Mouse (Mus musculus): ENCODE measurements around the gene Cbr2. TPM values are rescaled to one million over a fixed set of nuclear protein-coding genes. Genes with fewer than 3 reads are reported as not detected.

Gene Cbr2
- polyA plus RNA-seq, 1 experiment from 2014 or later: 2.6 TPM

DNA sequence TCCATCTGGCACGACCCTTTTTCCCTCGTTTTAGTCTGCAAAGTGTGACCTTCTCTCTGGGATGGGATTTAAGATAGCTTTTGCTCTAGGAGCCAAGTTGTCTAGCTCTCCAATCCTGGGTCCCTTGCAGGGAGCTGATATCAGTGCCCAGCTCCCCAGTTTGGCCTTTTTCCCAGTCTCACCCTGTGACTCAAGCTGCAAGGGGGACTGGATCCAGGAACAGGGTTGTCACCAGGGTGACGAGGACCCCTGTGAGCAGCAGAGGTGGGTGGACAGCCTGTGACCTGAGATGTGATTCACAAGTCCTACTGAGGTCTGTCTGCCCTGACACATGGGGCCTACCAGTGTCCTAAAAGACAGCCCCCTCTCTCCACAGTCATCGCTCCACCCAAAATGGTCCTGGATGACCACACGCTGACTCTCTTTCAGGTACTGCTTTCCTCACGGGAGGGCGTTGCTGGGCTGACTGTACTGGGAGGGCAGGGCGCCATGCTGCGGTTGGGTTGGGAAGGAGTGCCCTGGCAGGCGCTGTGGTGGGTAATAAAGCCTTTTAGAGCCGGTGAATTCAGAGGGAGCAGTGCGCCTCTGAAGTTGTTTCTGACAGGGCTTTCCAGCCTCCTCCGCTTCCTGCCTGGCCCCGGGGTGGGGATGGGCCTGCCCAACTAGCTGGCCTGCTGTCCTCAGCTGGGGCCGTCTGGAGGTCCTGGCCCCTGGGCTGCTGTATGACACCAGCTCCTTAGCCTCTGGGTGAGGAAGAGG is 28.0 kb downstream of the Cbr2 start:
- peak; percentile 55 for DNase-seq (ENCODE audit: low spot score)
- WGBS: 33% methylated on average over 15 of the region's 15 CpGs
- Histone ChIP-seq H3K27ac (replicated peaks) (peak overlapping the region; percentile 87), H3K4me3 (peak overlapping the region; percentile 34), H3K4me1 (peaks cover 75% of the 10 kb centered on the region), H3K9me3 (no peaks in the 10 kb centered on the region), H3K27me3 (replicated peaks; ENCODE audit: low read depth, poor library complexity, severe bottlenecking) (0 out of 2 replicates have a peak, but pooled peaks cover 4% of the 10 kb centered on the region), H3K36me3 (replicated peaks) (peaks cover 60% of the 10 kb centered on the region)

DNA sequence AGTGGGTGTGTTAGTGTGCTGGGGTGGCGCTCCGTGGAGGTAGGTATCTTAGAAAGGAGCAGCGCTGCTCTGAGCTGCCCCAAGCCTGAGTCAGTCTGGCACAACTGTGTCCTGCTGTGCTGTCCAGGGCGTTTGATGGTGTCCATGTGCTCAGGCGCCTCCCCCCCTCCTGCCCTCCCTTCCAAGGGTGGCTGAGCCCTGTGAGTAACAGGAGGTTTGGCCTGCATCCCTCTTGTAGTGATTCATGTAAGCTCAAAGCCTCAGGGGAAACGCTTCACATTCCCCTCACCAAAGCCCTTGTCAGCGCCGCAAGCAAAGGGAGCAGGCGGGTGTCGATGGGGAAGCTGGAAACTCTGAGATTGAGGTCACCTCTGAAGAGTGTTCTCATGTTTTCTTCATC is 34.2 kb downstream of the Cbr2 start:
- DNase-seq (ENCODE audit: low spot score): no peak
- peaks cover 54% of the 10 kb centered on the region for H3K4me1 ChIP-seq
- WGBS: 64% methylated on average over 10 of the region's 10 CpGs
- no peak overlapping the region for H3K4me3 ChIP-seq
- H3K27me3 ChIP-seq (replicated peaks; ENCODE audit: low read depth, poor library complexity, severe bottlenecking): no peaks in the 10 kb centered on the region
- peaks cover 95% of the 10 kb centered on the region for H3K36me3 ChIP-seq (replicated peaks)
- peaks cover 3% of the 10 kb centered on the region; the same call in 1 of the 2 replicates for H3K9me3 ChIP-seq
- peak overlapping the region; percentile 40; the same call in 1 of the 2 replicates for H3K27ac ChIP-seq (replicated peaks)

DNA sequence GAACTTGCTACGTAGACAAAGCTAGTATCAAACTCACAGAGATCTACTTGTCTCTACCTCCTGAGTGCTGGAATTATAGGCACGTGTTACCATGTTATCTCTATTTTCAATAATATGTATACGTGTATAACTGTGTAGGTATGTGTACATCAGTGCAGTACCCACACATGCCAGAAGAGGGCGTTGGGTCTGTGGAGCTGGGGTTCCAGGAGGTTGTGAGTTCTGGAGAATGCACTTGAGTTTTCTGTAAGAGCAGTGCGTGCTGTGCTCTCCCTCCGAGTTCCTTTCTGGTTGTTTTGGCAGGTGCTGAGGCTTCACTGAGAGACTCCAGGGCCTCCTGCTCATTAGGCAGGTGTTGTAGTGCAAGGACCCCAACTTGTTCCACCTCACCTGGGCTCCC is 35.3 kb downstream of the Cbr2 start:
- H3K36me3 ChIP-seq (replicated peaks): peaks cover 94% of the 10 kb centered on the region
- WGBS: 92% methylated on average over 6 of the region's 6 CpGs
- H3K4me3 ChIP-seq: no peak overlapping the region
- peaks cover 54% of the 10 kb centered on the region for H3K4me1 ChIP-seq
- DNase-seq (ENCODE audit: low spot score): no peak
- no peak overlapping the region for H3K27ac ChIP-seq (replicated peaks)
- peaks cover 3% of the 10 kb centered on the region; the same call in 1 of the 2 replicates for H3K9me3 ChIP-seq
- H3K27me3 ChIP-seq (replicated peaks; ENCODE audit: low read depth, poor library complexity, severe bottlenecking): no peaks in the 10 kb centered on the region

DNA sequence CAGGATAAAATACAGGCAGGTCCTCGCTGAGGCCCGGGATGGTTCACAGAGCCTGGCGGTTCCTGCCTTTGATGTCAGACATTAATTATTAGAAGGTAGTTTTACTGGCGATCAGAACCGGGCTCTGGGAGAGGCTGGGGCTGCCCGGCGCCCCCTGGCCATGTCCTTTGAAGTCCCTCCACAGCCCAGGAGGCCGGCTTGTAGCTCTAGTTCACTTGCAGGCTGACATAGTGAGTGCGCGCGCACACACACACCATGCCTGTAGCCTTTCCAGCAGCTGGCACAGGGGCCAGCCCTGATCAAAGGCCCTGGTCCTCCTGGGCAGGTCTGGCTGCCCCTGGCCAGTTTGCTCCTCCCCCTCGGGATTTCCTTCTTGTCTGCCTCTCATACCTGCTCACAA is 36.3 kb downstream of the Cbr2 start:
- Histone ChIP-seq H3K36me3 (replicated peaks) (peaks cover 93% of the 10 kb centered on the region), H3K27me3 (replicated peaks; ENCODE audit: low read depth, poor library complexity, severe bottlenecking) (no peaks in the 10 kb centered on the region), H3K4me1 (peaks cover 54% of the 10 kb centered on the region), H3K4me3 (0 out of 2 replicates have a peak overlapping the region, but pooled peaks have one; percentile 6), H3K9me3 (peaks cover 3% of the 10 kb centered on the region; the same call in 1 of the 2 replicates), H3K27ac (replicated peaks) (peak overlapping the region; percentile 76)
- WGBS: 55% methylated on average over 12 of the region's 12 CpGs
- peak; percentile 71 for DNase-seq (ENCODE audit: low spot score)

DNA sequence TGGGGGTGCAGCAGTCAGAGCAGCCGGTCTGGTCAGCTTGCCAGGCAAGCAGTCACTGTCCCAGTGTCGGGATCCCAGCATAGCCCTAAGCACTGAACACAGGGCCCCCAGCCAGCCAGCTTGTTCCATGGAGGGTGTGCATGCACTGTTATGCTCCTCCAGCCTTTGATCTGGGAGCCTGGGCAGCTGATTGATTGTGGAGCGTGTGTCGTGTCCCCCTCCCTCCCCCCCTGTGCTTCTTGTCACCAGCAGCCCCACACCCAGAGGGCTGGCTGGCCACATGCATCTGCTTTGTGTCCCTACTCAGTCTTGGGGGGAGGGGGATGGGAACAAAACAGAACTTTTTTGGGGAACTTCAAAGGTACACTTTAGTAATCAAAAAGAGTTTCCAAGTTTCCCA is 36.7 kb downstream of the Cbr2 start:
- Histone ChIP-seq H3K27me3 (replicated peaks; ENCODE audit: low read depth, poor library complexity, severe bottlenecking) (no peaks in the 10 kb centered on the region), H3K36me3 (replicated peaks) (peaks cover 93% of the 10 kb centered on the region), H3K4me1 (peaks cover 50% of the 10 kb centered on the region), H3K9me3 (peaks cover 3% of the 10 kb centered on the region; the same call in 1 of the 2 replicates), H3K27ac (replicated peaks) (peak overlapping the region; percentile 76), H3K4me3 (0 out of 2 replicates have a peak overlapping the region, but pooled peaks have one; percentile 6)
- peak; percentile 64 for DNase-seq (ENCODE audit: low spot score)
- 38% methylated on average over 4 of the region's 4 CpGs for WGBS

DNA sequence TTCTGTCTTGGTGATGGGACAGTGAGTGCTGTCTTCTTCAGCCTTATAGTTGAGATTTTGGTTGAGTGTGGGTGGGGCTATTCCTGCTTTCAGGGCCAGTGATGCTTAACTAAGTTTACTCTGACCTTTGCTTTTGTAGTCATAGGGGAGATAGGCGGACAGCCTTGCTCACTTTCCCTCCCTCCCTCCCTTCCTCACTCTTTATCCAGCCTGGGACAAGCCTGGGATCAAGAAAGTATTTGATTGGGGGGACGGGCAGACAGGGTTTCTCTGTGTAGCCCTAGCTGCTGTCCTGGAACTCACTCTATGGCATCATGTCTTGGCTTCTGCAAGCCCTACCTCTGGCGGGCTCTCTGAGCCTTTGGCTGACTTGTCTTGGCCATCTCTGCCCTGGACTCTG is 38.5 kb downstream of the Cbr2 start:
- Histone ChIP-seq H3K27me3 (replicated peaks; ENCODE audit: low read depth, poor library complexity, severe bottlenecking) (no peaks in the 10 kb centered on the region), H3K27ac (replicated peaks) (no peak overlapping the region), H3K36me3 (replicated peaks) (peaks cover 92% of the 10 kb centered on the region), H3K9me3 (peaks cover 3% of the 10 kb centered on the region; the same call in 1 of the 2 replicates), H3K4me3 (no peak overlapping the region), H3K4me1 (peaks cover 33% of the 10 kb centered on the region)
- DNase-seq (ENCODE audit: low spot score): no peak
- 76% methylated on average over 3 of the region's 3 CpGs for WGBS

DNA sequence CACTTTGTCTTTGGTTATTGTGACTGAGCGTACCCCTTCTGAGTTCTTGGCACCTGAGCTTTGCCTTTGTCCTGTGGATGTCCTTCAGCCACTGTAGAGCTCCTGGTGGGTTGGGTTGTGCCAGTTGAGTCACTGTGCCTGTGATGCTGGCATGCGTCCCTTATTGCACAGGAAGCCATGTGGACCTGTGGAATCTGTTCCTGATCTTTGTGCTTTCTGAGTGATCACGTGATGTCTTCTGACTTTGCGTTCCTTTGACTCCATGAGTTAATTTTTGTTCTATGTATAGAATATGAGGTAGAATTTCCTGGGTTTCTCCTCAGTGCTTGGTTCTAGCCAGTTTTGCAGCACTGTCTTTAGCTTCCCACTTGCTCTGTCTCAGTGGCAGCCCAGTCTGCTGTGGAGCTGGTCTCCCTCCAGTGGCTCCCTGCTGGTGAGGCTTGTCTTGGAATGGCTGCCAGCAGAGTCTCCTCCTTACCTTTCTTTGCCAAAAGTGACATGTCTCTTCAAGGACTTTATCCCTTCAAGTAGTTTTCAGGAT is 39.4 kb downstream of the Cbr2 start:
- Histone ChIP-seq H3K27ac (replicated peaks) (no peak overlapping the region), H3K9me3 (peaks cover 3% of the 10 kb centered on the region; the same call in 1 of the 2 replicates), H3K27me3 (replicated peaks; ENCODE audit: low read depth, poor library complexity, severe bottlenecking) (no peaks in the 10 kb centered on the region), H3K4me1 (peaks cover 24% of the 10 kb centered on the region), H3K4me3 (no peak overlapping the region), H3K36me3 (replicated peaks) (peaks cover 95% of the 10 kb centered on the region)
- DNase-seq (ENCODE audit: low spot score): no peak
- 94% methylated on average over 4 of the region's 4 CpGs for WGBS

DNA sequence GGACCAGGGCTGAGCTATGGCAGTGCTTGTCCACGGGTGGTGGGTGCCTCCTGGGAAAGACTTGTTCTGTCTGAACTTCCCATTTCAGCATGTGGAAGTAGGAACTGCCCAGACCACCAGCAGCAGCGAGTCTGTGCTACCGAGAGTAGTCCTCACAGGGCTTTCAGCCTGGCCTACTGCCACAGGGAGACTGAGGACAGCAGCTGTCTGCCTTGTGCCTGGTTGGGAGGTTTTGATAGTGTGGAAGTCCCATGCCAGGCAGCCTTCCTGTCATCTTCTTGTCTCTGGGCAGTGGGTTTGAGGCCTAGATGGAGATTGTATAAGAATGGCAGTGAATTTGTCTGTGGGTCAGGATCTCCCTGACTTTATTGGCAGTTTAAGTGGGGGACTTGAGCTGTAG is 42.5 kb downstream of the Cbr2 start:
- Histone ChIP-seq H3K9me3 (no peaks in the 10 kb centered on the region), H3K27ac (replicated peaks) (no peak overlapping the region), H3K36me3 (replicated peaks) (peaks cover 95% of the 10 kb centered on the region), H3K4me1 (peaks cover 5% of the 10 kb centered on the region), H3K4me3 (no peak overlapping the region), H3K27me3 (replicated peaks; ENCODE audit: low read depth, poor library complexity, severe bottlenecking) (no peaks in the 10 kb centered on the region)
- 88% methylated on average over 3 of the region's 3 CpGs for WGBS
- DNase-seq (ENCODE audit: low spot score): no peak

DNA sequence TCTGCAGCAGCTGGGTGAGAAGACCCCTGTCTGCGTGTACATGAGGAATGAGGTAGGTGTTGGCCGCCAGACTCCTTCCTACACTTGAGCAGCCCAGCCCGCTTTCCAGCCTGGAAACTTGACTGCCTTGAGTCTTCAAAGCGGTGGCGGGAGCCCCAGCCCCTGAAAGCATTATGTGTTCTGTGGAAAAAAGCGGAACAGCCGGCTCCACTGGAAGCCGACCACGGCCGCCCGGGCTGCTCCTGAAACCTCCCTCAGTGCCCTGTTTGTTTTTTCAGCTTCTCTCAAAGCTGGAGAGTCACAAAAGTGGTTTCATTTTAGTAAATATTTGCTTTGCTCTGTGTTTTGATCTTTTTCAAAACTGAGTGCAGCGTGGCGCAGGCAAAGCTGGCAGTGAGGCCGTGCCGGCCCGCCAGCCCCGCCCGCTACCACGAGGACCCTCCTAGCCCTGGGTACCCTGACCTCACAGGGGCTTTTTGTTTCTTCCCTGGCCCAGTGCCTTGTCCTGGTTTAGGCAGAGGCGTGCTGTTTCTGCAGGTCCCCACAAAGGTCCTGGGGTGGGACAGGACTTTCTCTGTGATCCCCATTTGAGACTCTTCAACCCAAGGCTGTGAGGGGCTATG is 45.2 kb downstream of the Cbr2 start:
- Histone ChIP-seq H3K27me3 (replicated peaks; ENCODE audit: low read depth, poor library complexity, severe bottlenecking) (no peaks in the 10 kb centered on the region), H3K27ac (replicated peaks) (peak overlapping the region; percentile 36), H3K4me3 (no peak overlapping the region), H3K9me3 (no peaks in the 10 kb centered on the region), H3K36me3 (replicated peaks) (peaks cover 96% of the 10 kb centered on the region), H3K4me1 (0 out of 2 replicates have a peak, but pooled peaks cover 3% of the 10 kb centered on the region)
- no peak for DNase-seq (ENCODE audit: low spot score)
- WGBS: 79% methylated on average over 20 of the region's 20 CpGs

DNA sequence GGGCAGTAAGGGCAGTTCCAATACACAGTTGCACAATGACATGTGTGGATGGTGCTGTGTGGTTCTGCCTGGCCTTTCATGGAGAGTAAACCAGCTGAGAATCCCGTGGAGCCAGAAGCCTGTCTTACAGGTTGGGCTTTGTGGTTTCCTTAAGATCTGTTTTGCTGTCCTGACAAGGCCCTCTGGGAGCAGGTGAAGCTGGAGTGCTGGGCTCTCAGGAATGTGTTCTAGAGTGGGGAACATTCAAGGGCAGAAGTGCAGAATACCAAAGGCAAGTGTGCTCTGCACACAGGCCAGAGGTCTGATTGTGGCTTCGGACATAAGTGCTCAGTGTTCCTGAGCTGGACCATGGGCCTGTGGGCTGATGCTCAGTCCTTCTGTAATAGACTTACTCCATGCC is 47.3 kb downstream of the Cbr2 start:
- no peak overlapping the region for H3K4me3 ChIP-seq
- 90% methylated on average over 2 of the region's 2 CpGs for WGBS
- no peak for DNase-seq (ENCODE audit: low spot score)
- H3K9me3 ChIP-seq: no peaks in the 10 kb centered on the region
- H3K4me1 ChIP-seq: 0 out of 2 replicates have a peak, but pooled peaks cover 3% of the 10 kb centered on the region
- no peak overlapping the region for H3K27ac ChIP-seq (replicated peaks)
- peaks cover 96% of the 10 kb centered on the region for H3K36me3 ChIP-seq (replicated peaks)
- no peaks in the 10 kb centered on the region for H3K27me3 ChIP-seq (replicated peaks; ENCODE audit: low read depth, poor library complexity, severe bottlenecking)

DNA sequence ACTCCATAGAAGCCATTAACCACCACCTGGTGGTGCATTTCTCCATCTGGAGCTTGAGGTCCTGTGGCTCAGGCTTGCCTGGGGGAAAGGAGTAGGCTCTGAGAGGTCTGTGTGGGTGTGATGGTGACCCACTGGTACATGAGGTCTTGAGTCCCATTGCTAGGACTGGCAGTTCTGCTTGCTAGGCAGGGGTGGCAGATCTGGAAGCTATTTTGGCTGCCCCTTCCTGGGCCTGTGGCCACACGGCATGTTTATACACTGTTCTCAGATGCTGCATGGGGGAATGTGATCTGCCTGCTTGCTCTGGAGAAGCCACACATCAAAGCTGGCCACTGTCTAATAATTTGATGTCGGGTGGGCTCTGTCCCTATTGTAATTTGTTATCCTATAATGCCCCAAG is 47.8 kb downstream of the Cbr2 start:
- DNase-seq (ENCODE audit: low spot score): no peak
- 73% methylated on average over 2 of the region's 2 CpGs for WGBS
- Histone ChIP-seq H3K4me3 (no peak overlapping the region), H3K36me3 (replicated peaks) (peaks cover 96% of the 10 kb centered on the region), H3K9me3 (no peaks in the 10 kb centered on the region), H3K4me1 (0 out of 2 replicates have a peak, but pooled peaks cover 3% of the 10 kb centered on the region), H3K27ac (replicated peaks) (no peak overlapping the region), H3K27me3 (replicated peaks; ENCODE audit: low read depth, poor library complexity, severe bottlenecking) (no peaks in the 10 kb centered on the region)

DNA sequence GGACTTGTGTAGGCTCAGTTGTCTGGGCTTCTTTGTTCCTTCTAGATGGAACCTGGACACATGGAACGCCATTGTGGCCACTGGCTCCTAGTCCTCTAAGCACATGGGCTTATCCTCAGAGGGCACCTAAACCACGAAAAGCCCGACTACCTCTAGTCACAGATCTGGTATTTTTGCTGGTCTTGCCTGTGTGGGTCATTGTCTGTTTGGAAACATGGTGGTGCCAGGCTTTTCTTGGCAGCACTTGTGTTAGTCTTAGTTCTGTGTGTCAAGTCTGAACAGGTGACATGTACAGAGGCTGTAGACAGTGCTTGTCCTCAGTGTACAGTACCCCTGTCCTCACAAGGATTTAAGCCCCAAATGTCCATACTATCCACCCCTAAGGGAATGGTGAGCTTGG is 48.4 kb downstream of the Cbr2 start:
- Histone ChIP-seq H3K4me3 (no peak overlapping the region), H3K4me1 (0 out of 2 replicates have a peak, but pooled peaks cover 3% of the 10 kb centered on the region), H3K9me3 (no peaks in the 10 kb centered on the region), H3K27ac (replicated peaks) (no peak overlapping the region), H3K27me3 (replicated peaks; ENCODE audit: low read depth, poor library complexity, severe bottlenecking) (no peaks in the 10 kb centered on the region), H3K36me3 (replicated peaks) (peaks cover 96% of the 10 kb centered on the region)
- DNase-seq (ENCODE audit: low spot score): no peak
- 90% methylated on average over 3 of the region's 3 CpGs for WGBS

Measured in embryonic facial prominence, embryonic 10.5 days (tissue).